Mouse (Mus musculus) testis, adult 10 weeks (tissue): Measurements from ENCODE around the gene Mrps18a. TPM values are rescaled to one million over a fixed set of nuclear protein-coding genes. Genes with fewer than 3 reads are reported as not detected.

ENCODE experiments used
- polyA plus RNA-seq: library from polyadenylated mRNA; stranded (reverse); fragments of 350-450 nt; fragmentation: Illumina TruSeq; extraction: RNeasy Lipid Tissue Mini Kit (QIAGEN cat#74804); gene quantifications from one replicate; pipeline ENCODE4 v1.2.3, GENCODE M21; 2014; ENCODE audit warnings: low read depth, low replicate concordance

The Mrps18a gene
- polyA plus RNA-seq = 19.8 TPM

GRCm38 (mm10) chr17:46110402-46111289, at the start of gene Mrps18a:
Gene Mrps18a (plus strand): TSS chr17:46110986.

GRCm38 (mm10) chr17:46143578-46144423, 33.0 kb downstream of the Mrps18a start, which contains the start of gene Rsph9:
Gene Rsph9 (minus strand): TSS chr17:46144216.

GRCm38 (mm10) chr17:46152847-46153782, 42.3 kb downstream of the Mrps18a start, which contains the start of gene Mad2l1bp:
Gene Mad2l1bp (minus strand): TSS chr17:46153553.

GRCm38 (mm10) chr17:46160686-46161085, 49.9 kb downstream of the Mrps18a start, which contains the start of gene Gtpbp2:
Gene Gtpbp2 (plus strand): TSS chr17:46161032.

Other genes with a start within 250 kb of the Mrps18a start
- 0.95 TPM for gene Vegfa, start 78.6 kb upstream of the Mrps18a start, polyA plus RNA-seq
- gene Rsph9, start 33.2 kb downstream of the Mrps18a start, polyA plus RNA-seq = 14.6 TPM
- 2.0 TPM for gene Mad2l1bp, start 42.6 kb downstream of the Mrps18a start, polyA plus RNA-seq
- gene Gtpbp2, start 50.0 kb downstream of the Mrps18a start, polyA plus RNA-seq = 14.9 TPM
- 11.8 TPM for gene Polh, start 91.7 kb downstream of the Mrps18a start, polyA plus RNA-seq
- 25.8 TPM for gene Xpo5, start 91.8 kb downstream of the Mrps18a start, polyA plus RNA-seq
- gene Polr1c, start 137.1 kb downstream of the Mrps18a start, polyA plus RNA-seq = 10.6 TPM
- gene Yipf3, start 137.1 kb downstream of the Mrps18a start, polyA plus RNA-seq = 0.88 TPM
- 1.8 TPM for gene Lrrc73, start 142.5 kb downstream of the Mrps18a start, polyA plus RNA-seq
- gene Tjap1, start 172.0 kb downstream of the Mrps18a start, polyA plus RNA-seq = 1.3 TPM
- not detected for gene Dlk2, start 186.4 kb downstream of the Mrps18a start, polyA plus RNA-seq
- gene Abcc10, start 217.4 kb downstream of the Mrps18a start, polyA plus RNA-seq = 0.11 TPM